Comparison of ENCODE assay signal across 10 mouse cellular contexts in the genomic region with DNA sequence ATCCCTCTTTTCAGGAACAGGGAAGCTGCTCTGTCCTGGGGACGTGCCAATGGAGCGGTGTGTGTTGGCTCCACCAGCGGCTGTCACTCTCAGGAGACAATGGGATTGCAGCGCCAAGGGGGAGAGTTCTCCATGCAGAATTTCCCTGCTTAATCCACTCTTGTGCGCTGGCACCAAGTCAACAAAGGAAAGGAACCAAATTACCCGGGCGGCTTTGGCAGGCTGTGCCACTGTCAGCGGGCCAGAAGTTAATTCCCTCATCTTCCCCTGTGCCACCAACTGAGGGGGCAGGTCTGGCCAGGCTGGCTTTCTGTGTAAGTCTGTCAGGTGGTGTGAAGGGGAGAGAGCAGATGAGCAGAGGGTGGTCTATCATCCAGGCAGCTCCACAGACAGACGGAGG.
DNase-seq lines count a peak whose midpoint lies in the region; ATAC-seq lines count a peak whose summit lies in the region.
"Had no signal": no experiment of that assay in that cellular context is flagged by ENCODE, and none has a peak within 500 bp of the region (broad histone marks: within the 10 kb centered on the region; RNA-seq: fewer than 3 reads in every experiment).

No protein-coding gene starts in this region.

- H3K4me2 ChIP-seq in hindbrain, embryonic 13.5 days = no peak overlapping the region
- no peak overlapping the region for H3K4me2 ChIP-seq in hindbrain, embryonic 11.5 days (replicated peaks; ENCODE audit: low read depth, low read length)
- H3K4me2 ChIP-seq in intestine, embryonic 15.5 days (replicated peaks) = no peak overlapping the region
- H3K4me2 ChIP-seq: neural tube, embryonic 12.5 days had no signal

- H3K4me1 ChIP-seq in hindbrain, embryonic 13.5 days (replicated peaks) = peaks cover 40% of the 10 kb centered on the region
- H3K4me1 ChIP-seq in hindbrain, embryonic 11.5 days (replicated peaks; ENCODE audit: control insufficient read depth, insufficient read depth, low read length) = 0 out of 2 replicates have a peak, but pooled peaks cover 5% of the 10 kb centered on the region
- 0 out of 2 replicates have a peak, but pooled peaks cover 7% of the 10 kb centered on the region for H3K4me1 ChIP-seq in intestine, embryonic 15.5 days (replicated peaks)

- peak; percentile 41 for ATAC-seq in hindbrain, embryonic 13.5 days (ENCODE audit: low FRiP score)
- ATAC-seq in hindbrain, embryonic 11.5 days (ENCODE audit: low FRiP score) = no peak
- no peak for ATAC-seq in activated CD4-positive, CD25-positive, alpha-beta regulatory T cell, adult 4 months
- no peak for ATAC-seq in intestine, embryonic 15.5 days

- no peaks in the 10 kb centered on the region for H3K27me3 ChIP-seq in hindbrain, embryonic 13.5 days
- H3K27me3 ChIP-seq in hindbrain, embryonic 11.5 days (ENCODE audit: control insufficient read depth, insufficient read depth, low read length) = no peaks in the 10 kb centered on the region
- H3K27me3 ChIP-seq in intestine, embryonic 15.5 days (replicated peaks) = no peaks in the 10 kb centered on the region
- H3K27me3 ChIP-seq: neural tube, embryonic 12.5 days had no signal

- no peaks in the 10 kb centered on the region for H3K9me3 ChIP-seq in hindbrain, embryonic 13.5 days
- no peaks in the 10 kb centered on the region for H3K9me3 ChIP-seq in hindbrain, embryonic 11.5 days (ENCODE audit: control insufficient read depth, low read length)
- no peaks in the 10 kb centered on the region for H3K9me3 ChIP-seq in intestine, embryonic 15.5 days
- H3K9me3 ChIP-seq: neural tube, embryonic 12.5 days had no signal

- no peak overlapping the region for H3K4me3 ChIP-seq in hindbrain, embryonic 13.5 days
- H3K4me3 ChIP-seq in hindbrain, embryonic 11.5 days (ENCODE audit: low read depth, low read length) = no peak overlapping the region
- H3K4me3 ChIP-seq in intestine, embryonic 15.5 days (replicated peaks) = no peak overlapping the region
- H3K4me3 ChIP-seq: left cerebral cortex, adult 2 months; neural tube, embryonic 12.5 days had no signal

- H3K36me3 ChIP-seq in hindbrain, embryonic 13.5 days = no peaks in the 10 kb centered on the region
- no peaks in the 10 kb centered on the region for H3K36me3 ChIP-seq in hindbrain, embryonic 11.5 days (ENCODE audit: control insufficient read depth, insufficient read depth, low read length)
- H3K36me3 ChIP-seq in intestine, embryonic 15.5 days = no peaks in the 10 kb centered on the region
- H3K36me3 ChIP-seq: neural tube, embryonic 12.5 days had no signal

- H3K9ac ChIP-seq in hindbrain, embryonic 13.5 days = no peak overlapping the region
- no peak overlapping the region for H3K9ac ChIP-seq in hindbrain, embryonic 11.5 days (ENCODE audit: low read depth, low read length)
- H3K9ac ChIP-seq in intestine, embryonic 15.5 days = no peak overlapping the region
- H3K9ac ChIP-seq: neural tube, embryonic 12.5 days had no signal

- WGBS in hindbrain, embryonic 13.5 days = 37% methylated on average over 9 of the region's 9 CpGs
- WGBS in hindbrain, embryonic 11.5 days = 52% methylated on average over 9 of the region's 9 CpGs
- 77% methylated on average over 9 of the region's 9 CpGs for WGBS in intestine, embryonic 15.5 days

- H3K27ac ChIP-seq in hindbrain, embryonic 13.5 days = 0 out of 2 replicates have a peak overlapping the region, but pooled peaks have one; percentile 9
- H3K27ac ChIP-seq in hindbrain, embryonic 11.5 days (ENCODE audit: low read depth, low read length) = no peak overlapping the region
- no peak overlapping the region for H3K27ac ChIP-seq in intestine, embryonic 15.5 days
- H3K27ac ChIP-seq: left cerebral cortex, adult 2 months; neural tube, embryonic 12.5 days had no signal

- no peak for DNase-seq in hindbrain, embryonic 11.5 days (ENCODE audit: low spot score)
- DNase-seq in cerebellum, postnatal 14 days = peak; percentile 94 to 97
- peak; percentile 79 for DNase-seq in gonadal fat pad, adult 2 months (ENCODE audit: low read depth)
- peak; percentile 80 to 92 for DNase-seq in layer of hippocampus, postnatal 14 days (ENCODE audit: low spot score in 2 of 2)
- peak; percentile 11 for DNase-seq in ovary, adult 18-20 months (ENCODE audit: low spot score)
